Mouse (Mus musculus) cerebellum, postnatal 10 days (tissue): Measurements from ENCODE around the gene Adig.
A peak's percentile ranks its signal among the peaks of the same experiment; 100 is the strongest.

Source experiments
- DNase-seq, 2 experiments: peaks; one replicate each; pipeline ENCODE4 v3.0.0; 2021; ENCODE audit warnings: mixed read lengths in 2 of 2

Gene Adig

GRCm38 (mm10) chr2:158501836-158502812 lies at the start of gene Adig:
Gene Adig, plus strand, starts transcription at chr2:158502612.
- no peak for DNase-seq

GRCm38 (mm10) chr2:158456451-158456850 lies 46.0 kb upstream of the Adig start:
- DNase-seq: no peak

- no peak for DNase-seq
Measured at GRCm38 (mm10) chr2:158457610-158458009, 44.8 kb upstream of the Adig start.

- no peak for DNase-seq
Measured at GRCm38 (mm10) chr2:158462450-158462849, 40.0 kb upstream of the Adig start.

- no peak for DNase-seq
Measured at GRCm38 (mm10) chr2:158474159-158474558, 28.3 kb upstream of the Adig start.

- no peak for DNase-seq
Measured at GRCm38 (mm10) chr2:158477640-158478039, 24.8 kb upstream of the Adig start.

- no peak for DNase-seq
Measured at GRCm38 (mm10) chr2:158498457-158498856, 4.0 kb upstream of the Adig start.

DNA sequence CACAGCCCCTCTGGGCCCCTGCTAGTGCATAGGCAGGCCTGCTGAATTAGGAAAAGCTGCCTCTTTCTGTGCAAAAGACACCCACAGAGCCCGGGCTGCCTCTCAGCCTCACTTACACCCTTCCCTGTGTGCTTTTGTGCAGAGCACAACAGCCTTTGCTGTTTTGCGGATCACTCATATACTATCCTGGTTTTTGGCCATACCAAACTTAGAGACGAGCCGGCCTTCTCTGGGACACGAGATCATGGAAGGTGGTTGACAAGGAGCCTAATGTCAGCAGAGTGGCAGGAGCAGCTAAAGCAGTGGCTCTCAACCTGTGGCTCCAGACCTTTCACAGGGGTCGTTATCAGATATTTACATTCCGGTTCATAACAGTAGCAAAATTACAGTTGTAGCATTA lies 814 bp downstream of the Adig start:
- no peak for DNase-seq

DNA sequence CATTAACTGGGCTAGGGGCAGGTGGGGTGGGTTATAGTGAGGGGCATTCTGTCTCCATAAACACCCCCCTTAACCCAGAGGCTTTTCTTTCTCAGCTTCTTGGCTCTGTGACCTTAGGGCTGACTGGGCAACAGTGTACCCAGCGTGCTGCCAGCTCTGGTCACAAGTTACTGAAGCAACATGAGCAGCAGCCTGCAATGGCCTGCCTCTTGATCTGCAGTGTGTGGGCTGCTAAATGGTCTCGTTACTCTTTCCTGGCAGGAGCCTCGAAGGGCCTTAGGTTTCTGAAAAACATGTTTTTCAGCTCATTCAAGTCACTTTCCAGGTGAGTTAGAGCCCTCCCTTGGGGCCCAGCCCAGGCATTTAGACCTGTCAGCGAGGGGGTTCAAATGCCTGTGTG lies 1.3 kb downstream of the Adig start:
- DNase-seq: no peak

GRCm38 (mm10) chr2:158506475-158506874 lies 4.1 kb downstream of the Adig start:
- DNase-seq: no peak

GRCm38 (mm10) chr2:158507046-158507445 lies 4.6 kb downstream of the Adig start:
- no peak for DNase-seq

- peak; percentile 25 to 26 for DNase-seq
Measured at GRCm38 (mm10) chr2:158510665-158511064, 8.3 kb downstream of the Adig start.

GRCm38 (mm10) chr2:158512528-158512927 lies 10.1 kb downstream of the Adig start, which contains the start of gene Arhgap40:
Gene Arhgap40, plus strand, starts transcription at chr2:158512796.
- DNase-seq: no peak

GRCm38 (mm10) chr2:158513821-158514336 lies 11.5 kb downstream of the Adig start:
- DNase-seq: no peak

- no peak for DNase-seq
Measured at GRCm38 (mm10) chr2:158518583-158518982, 16.2 kb downstream of the Adig start.

- DNase-seq: no peak
Measured at GRCm38 (mm10) chr2:158519071-158519470, 16.7 kb downstream of the Adig start.

GRCm38 (mm10) chr2:158519800-158520199 lies 17.4 kb downstream of the Adig start:
- DNase-seq: no peak

- DNase-seq: peak in 1 of 2 experiments; percentile 16
Measured at GRCm38 (mm10) chr2:158523060-158523459, 20.6 kb downstream of the Adig start.

DNA sequence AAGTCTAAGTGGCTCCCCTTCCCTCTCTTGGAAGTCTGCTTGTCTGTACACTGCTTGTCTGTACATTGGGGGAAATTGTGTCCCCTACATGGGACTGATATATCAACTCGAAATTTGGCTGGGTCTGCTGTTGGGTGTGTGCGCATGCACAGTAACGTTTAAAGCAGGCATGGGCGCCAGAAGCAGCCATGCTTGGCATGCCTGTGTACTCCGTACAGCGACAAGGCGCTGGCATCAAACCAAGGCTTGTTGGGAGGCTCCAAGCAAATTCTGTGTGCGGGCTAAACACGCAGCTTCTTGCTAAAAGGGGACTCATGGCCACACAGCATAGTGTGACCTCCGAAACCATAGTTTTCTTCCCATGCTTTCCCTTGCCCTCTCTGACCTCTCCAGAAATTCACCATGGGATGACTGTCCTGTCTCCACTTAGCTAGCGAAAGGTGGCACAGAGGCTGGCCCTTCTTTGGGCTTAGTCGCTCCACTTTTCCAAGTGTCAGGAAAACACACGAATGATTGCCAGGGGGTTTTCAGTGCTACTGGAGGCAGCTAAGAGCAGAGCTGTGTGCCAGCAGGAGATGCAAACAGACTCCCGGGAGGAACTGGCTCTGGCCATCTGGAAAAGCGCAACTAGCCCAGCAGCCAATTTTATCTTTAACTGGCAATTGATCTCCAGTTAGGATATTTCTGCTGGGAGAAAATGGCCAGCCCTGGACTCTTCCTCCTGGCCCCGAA lies 21.9 kb downstream of the Adig start:
- DNase-seq: peak; percentile 63 to 66

DNA sequence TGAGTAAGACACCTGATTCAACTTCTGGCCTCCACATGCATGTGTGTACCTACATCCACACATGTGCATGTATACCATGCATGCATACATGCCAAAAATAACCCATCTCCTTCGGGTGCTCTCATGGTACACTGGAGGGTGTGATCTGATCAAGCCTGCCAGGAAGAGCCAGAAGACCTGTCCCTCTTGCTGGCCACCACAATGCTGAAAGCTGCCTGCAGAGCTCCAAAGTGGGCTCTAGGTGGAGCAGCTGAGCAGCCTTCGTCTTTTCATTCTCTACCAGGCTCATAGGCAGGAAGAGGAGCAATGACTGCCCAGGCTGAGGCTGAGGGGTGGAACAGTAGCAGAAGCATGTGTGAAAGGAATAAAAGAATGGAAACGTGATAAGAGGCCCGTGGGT lies 31.7 kb downstream of the Adig start:
- peak; percentile 84 to 86 for DNase-seq

DNA sequence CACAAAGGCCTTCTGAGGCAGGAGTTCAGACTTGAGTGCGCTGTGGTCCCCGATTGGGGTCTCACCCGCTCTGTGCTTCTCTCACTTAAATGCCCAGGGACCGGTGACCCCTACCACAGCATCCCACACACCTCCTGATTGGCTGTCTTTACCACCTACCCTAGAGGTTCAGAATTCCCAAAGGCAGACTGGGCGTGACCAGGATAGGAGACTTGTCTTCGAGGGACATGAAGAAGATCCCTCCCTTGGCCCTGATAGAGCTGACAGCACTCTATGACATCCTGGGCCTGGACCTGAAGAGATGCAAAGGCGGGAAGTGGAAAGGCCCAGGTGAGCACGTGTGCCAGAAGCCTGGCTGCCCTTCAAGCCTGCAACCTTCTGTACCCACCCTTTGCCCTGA lies 32.1 kb downstream of the Adig start:
- DNase-seq: no peak

DNA sequence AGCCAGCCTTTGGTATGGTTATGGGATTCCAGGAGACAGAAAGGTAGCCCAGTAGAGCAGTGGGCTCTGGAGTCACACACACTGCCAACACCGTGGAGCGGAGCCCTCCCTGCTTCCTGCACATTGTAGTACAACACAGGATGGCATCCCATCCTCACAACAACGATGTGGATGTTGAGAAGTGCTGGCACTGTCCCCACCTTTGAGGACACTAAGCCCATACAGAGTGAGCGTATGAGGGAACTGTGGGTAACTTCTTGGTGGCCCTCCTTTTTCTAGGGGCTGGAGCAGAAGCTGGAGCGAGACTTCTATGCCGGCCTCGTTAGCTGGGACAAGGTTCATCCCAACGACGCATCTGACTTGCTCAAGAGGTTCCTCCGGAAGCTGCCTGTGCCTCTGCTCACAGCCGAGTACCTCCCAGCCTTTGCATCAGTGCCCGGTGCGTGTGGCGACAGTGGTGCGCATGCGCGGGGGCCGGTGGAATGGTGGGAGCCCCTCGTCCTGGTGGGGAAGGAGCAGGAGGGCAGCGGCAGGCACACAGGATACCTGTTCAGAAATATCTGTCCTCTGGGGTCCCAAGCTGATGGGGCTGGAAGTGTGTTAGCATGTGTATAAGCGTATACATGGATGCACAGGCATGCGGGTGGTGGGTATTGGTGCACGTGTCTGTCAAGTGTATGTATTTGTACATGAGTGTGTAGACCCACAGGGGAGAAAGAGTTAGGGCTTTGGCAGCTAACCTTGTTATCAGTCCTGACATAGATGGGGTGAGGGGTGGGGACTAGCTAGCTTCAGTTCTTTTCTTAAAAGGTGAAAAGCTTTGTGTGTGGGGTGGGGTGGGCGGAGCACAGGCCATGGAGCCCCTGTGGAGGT lies 37.3 kb downstream of the Adig start:
- DNase-seq: peak; percentile 35 to 53
